Mouse (Mus musculus) splenic B cell, adult 2 months (primary cell): Measurements from ENCODE around the gene Exosc10.
A peak's percentile ranks its signal among the peaks of the same experiment; 100 is the strongest.

Experiments
- DNase-seq: peaks from one replicate; pipeline ENCODE4 v3.0.0-alpha.2; 2011; ENCODE audit warnings: low read depth, low spot score
- H3K27me3 ChIP-seq: 2 replicates; pipeline ENCODE4 v1.6.1; 2012; ENCODE audit warnings: mild to moderate bottlenecking, low read length, moderate library complexity, mixed read lengths; ENCODE audit not compliant: control insufficient read depth, poor library complexity, insufficient read depth, severe bottlenecking
- H3K36me3 ChIP-seq: 2 replicates; pipeline ENCODE4 v1.6.1; 2012; ENCODE audit warnings: mild to moderate bottlenecking, low read length, moderate library complexity, mixed read lengths; ENCODE audit not compliant: control insufficient read depth, poor library complexity, insufficient read depth, severe bottlenecking

The Exosc10 gene

DNA sequence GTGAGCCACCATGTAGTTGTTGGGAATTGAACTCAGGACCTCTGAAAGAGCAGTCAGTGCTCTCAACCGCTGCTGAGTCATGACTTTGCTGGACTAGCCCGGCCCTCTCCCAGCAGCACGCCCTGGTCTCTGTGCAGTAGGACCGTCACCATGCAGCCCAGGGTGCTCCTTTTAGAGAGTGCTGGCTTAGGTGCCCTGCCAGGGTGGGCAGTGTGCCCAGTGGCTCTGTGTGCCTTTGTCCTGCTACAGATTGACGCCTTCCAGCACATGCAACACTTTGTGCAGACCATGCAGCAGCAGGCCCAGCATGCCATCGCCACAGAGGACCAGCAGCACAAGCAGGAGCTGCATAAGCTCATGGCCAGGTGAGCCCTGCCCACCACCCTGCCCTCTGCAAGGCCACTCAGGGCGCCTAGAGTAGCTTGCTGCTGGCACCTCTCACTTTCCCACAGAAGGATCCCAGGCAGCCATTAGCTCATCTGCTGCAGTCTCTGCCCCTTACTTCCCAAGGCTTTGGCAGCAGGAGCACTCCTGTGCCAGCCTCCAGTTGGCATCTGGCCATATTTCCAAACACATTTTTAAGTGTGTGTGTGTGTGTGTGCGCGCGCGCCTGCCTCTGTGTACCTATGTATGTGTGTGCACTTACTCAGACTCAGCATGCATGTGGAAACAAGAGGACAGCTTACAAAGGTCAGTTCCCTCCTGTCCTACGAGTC lies 24.5 kb upstream of the Exosc10 start:
- no peaks in the 10 kb centered on the region for H3K27me3 ChIP-seq
- peaks cover 11% of the 10 kb centered on the region for H3K36me3 ChIP-seq
- no peak for DNase-seq

DNA sequence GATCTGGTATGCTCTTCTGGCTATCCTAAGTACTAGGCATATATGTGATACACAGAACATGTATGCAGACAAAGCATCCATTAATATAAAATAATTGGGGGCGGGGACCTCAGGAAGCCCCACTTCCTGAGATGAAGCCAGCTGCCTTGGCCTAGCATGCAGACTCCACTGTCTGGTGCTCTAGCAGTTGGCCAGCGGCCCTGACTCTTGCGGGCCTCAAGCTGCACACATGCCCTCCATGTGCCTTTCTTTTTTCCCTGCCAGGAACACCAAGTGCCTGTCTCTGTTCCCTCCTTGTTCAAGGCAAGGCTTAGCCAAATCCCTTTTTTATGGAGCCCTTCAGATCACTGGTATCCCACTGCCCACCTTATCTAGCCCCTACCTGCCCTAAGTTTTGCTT lies 22.4 kb upstream of the Exosc10 start:
- Histone ChIP-seq H3K27me3 (no peaks in the 10 kb centered on the region), H3K36me3 (peaks cover 14% of the 10 kb centered on the region)
- no peak for DNase-seq

DNA sequence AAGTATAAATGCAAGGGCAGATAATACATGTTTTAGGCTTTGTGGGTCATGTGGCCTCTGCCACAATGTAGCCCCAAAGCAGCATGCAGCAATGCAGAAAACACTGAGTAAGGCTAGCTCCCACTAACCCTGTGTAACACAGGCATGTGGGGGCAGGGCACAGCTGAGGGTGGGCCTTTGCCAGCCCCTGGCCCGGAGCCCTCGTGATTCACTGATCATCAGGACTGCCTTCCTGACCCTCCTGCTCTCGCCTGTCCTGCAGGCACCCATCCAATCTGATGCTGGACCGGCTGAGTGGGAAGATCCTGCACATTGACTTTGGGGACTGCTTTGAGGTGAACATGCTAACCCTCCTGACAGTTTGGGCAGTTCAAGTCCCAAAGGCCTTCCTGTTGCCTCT lies 9.1 kb upstream of the Exosc10 start:
- no peak for DNase-seq
- H3K36me3 ChIP-seq, result peaks cover 14% of the 10 kb centered on the region
- H3K27me3 ChIP-seq, result no peaks in the 10 kb centered on the region

DNA sequence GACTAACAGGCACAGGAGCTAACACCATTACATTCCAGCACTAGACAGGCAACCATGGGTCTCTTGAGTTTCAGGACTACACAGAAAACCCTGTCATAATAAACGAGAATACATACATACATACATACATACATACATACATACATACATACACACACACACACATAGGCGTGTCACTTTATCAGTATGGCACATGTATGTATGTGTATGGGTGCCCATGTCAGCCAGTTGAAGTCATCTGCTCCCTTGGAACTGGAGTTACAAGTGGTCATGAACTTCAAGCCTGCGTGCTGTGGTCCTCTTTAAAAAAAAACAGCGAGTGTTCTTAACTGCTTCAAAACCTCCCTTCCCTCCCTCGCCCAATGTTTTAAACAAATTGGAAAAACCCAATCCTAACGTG lies 463 bp upstream of the Exosc10 start:
- DNase-seq, result no peak
- peaks cover 6% of the 10 kb centered on the region for H3K36me3 ChIP-seq
- no peaks in the 10 kb centered on the region for H3K27me3 ChIP-seq

DNA sequence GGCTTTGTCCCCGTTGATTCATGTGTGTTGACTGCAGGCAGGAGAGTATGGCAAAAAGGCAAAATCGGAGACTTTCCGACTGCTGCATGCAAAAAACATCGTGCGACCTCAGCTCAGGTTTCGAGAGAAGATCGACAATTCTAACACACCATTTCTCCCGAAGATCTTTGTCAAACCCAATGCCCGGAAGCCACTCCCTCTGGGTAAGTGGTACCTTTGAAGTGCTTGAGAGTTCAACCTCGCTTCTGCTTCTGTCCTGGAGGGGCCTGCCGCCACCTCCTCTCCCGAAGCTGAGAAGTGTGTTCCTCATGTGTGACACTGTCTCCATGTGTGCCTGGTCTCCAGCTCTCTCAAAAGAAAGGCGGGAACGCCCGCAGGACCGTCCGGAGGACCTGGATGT lies 4.4 kb downstream of the Exosc10 start:
- Histone ChIP-seq H3K27me3 (no peaks in the 10 kb centered on the region), H3K36me3 (peaks cover 13% of the 10 kb centered on the region)
- DNase-seq, result no peak

DNA sequence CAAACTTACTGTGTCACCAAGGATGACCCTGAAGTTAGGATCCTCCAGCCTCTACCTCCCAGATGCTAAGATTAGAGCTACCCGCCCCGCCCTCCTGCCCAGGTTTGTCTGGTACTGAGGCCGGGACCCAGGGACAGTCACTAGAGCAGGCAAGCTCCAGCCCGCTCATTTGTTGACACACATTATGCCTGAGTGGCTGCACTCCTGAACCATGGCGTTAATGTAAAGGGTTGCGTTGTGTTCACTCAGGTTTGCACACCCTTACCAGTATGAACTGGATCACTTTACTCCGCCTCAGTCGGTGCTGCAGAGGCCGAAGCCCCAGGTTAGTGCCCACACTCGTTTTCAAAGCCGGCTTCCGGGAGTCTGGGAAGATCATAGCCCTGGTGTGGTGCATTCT lies 5.4 kb downstream of the Exosc10 start:
- no peak for DNase-seq
- no peaks in the 10 kb centered on the region for H3K27me3 ChIP-seq
- peaks cover 16% of the 10 kb centered on the region for H3K36me3 ChIP-seq

DNA sequence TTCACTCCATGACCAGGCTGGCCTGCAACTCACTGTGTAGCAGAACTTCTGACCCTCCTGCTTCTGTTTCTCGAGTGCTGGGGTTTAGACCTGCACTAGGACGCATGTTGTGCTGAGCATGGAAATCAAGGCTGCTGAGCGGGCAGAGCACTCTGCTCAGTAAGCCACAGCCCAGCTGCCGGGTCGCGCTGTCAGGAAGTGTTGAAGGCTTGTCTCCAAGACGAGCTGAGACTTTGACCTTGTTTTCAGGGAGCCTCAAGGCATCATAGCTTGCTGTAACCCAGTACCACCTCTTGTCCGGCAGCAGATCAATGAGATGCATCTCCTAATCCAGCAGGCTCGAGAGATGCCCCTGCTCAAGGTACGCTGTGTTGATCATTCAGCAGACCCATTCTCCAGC lies 11.9 kb downstream of the Exosc10 start:
- no peaks in the 10 kb centered on the region for H3K27me3 ChIP-seq
- no peak for DNase-seq
- H3K36me3 ChIP-seq, result peaks cover 13% of the 10 kb centered on the region

DNA sequence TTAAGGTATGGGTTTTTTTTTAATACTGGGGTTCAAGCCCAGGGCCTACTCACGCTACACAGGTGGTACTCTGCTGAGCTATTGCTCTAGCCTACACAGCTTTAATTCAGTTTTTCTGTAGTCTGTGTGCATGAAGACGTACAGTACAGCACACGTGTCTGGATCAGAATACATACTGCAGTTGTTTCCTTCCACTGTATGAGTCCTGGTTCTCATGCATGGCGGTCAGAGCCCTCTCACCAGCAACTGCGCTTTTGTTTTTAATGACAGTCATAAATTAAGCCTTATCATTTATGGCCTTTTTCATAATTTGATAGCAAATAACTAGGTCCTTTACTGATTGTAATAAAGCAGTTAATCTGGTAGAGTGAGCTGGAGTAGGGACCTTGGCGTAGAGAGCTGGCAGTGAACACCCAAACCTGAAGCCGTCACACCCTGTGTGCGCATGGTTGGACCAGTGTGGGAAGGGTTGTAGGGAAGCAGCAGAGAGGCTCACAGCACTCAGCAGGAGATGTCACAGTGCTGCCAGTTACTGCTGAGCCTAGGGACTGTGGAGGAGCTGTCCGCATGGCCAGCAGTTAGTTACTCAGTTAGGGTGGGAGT lies 12.6 kb downstream of the Exosc10 start:
- DNase-seq, result no peak

DNA sequence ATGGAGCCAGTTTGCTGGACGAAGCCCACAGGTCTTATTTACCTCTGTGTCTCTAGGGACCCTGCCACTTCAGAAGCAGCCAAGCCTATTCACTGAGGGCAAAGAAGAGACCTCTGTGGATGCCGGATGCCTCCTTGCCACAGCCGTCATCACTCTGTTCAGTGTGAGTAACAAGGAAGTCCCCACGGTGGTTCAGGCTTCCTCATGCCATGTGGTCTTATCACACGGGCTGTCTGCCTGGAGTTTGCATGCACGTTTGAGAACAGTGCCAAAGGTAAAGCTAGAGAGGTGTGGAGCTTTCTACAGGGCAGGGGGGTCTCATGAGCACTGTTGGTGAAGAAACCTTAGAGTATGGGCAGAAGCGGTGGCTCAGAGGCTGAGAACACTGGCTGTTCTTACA lies 15.0 kb downstream of the Exosc10 start:
- DNase-seq, result no peak
- H3K36me3 ChIP-seq, result peaks cover 20% of the 10 kb centered on the region
- no peaks in the 10 kb centered on the region for H3K27me3 ChIP-seq

More for the DNA sequence above, 12.6 kb downstream of the Exosc10 start:
- peaks cover 17% of the 10 kb centered on the region for H3K36me3 ChIP-seq
- H3K27me3 ChIP-seq, result no peaks in the 10 kb centered on the region

DNA sequence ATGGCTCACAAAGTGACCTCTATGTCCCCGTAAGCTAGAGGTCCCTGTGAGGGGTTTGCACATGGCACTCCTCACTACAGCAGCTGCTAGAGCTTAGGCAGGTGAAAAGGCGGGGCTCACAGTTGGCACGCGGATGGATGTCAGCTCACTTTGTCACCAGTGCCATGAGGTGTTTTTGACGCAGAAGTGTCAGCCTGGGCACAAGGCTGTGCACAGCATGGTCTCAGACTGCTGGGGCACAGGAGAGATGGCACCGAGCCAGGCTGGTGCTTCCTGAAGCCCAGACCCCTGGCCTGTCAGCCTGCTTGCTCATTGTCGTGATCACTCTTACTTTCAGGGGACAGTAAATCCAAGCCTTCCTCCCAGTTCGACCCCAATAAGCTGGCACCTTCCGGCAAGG lies 22.5 kb downstream of the Exosc10 start:
- Histone ChIP-seq H3K36me3 (peaks cover 4% of the 10 kb centered on the region), H3K27me3 (no peaks in the 10 kb centered on the region)
- DNase-seq, result no peak

DNA sequence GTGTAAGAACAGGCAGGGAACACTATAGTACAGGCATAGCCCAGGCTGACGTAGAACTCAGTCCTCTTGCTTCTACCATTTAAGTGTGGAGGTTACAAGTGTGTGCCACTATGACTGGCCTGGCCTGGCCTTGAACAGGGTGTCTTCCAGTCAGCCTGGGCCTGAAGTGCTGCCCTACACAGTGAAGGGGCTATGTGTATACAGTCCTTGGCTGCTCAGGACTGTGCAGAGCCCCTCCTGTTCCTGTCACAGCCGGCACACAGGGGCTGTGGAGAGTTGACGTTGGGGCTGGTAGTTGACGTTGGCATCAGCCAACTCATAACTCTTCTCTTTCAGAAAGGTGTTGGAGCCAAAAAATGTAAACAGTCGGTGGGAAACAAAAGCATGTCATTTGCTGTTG lies 23.2 kb downstream of the Exosc10 start:
- no peak for DNase-seq
- no peaks in the 10 kb centered on the region for H3K27me3 ChIP-seq
- peaks cover 2% of the 10 kb centered on the region; the same call in 1 of the 2 replicates for H3K36me3 ChIP-seq

DNA sequence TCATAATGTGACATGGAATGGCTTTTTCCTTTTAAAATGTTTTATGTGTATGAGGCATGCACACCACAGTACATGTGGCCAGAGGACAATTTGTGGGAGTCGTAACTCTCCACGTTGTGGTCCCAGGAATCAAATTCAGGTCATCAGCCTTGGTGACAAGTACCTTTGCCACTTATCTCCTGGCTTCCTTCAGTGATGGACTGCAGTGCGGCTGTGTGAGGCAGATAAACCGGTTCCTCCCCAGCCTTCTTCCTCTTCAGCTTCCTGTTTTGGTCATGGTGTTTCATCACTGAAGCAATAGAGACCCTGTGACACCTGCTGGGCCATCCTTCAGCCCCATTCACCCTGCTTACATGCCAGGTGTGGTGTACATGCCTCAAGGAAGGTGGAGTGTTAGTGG lies 25.0 kb downstream of the Exosc10 start:
- H3K36me3 ChIP-seq, result peaks cover 2% of the 10 kb centered on the region; the same call in 1 of the 2 replicates
- DNase-seq, result peak; percentile 44
- no peaks in the 10 kb centered on the region for H3K27me3 ChIP-seq

DNA sequence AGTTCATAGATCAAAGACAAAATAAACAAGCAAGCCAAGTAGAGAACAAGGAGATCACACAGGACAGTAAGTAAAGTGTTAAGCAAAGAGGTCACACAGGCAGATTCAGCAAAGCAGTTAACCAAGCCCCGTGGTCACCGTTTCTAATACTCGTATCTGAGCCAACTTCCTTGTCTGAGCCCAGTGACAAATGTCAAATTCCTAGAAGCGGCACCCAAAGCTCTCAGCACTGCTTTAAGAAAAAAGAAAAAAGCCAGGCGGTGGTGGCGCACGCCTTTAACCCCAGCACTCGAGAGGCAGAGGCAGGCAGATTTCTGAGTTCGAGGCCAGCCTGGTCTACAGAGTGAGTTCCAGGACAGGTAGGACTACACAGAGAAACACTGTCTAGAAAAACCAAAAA lies 28.4 kb downstream of the Exosc10 start:
- no peak for DNase-seq
- Histone ChIP-seq H3K36me3 (no peaks in the 10 kb centered on the region), H3K27me3 (no peaks in the 10 kb centered on the region)

DNA sequence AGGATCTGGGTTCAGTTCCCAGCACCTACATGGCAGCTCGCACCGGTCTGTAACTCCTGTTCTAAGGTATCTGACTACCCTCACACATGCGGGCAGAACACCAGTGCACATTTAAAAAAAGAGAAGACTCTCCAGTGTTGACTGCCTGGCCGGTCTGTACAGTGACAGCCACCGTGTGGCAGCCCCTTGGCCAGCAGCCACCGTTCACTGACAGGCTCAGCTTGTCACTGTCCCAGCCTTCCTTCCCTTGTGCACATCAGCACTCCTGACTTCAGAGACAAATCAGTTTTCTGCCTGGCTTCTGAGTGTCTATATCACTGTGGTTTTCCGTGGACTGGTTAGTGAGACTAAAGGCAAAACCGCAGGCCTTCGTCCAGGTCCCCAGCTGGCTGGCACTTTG lies 30.6 kb downstream of the Exosc10 start:
- H3K27me3 ChIP-seq, result no peaks in the 10 kb centered on the region
- DNase-seq, result no peak
- H3K36me3 ChIP-seq, result no peaks in the 10 kb centered on the region; the same call in 1 of the 2 replicates

DNA sequence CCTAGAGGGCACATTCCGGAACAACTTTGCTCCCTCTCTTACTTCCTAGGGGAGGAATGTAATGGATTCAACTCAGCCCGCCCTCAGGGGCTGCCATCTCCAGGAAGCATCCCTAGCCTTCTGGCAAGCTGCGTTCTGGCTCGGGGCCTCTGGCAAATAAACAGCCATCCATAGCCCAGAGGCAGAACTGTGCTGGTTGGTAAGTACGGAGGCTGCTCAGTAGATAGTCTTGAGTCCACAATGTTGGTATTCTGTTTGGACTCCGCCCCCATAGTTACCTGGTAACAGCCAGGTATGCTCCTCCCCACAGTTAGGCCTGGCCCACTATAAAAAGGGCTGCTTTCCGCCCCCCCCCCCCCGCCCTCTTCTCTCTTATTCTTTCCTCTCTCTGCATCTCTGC lies 31.3 kb downstream of the Exosc10 start:
- DNase-seq, result no peak
- H3K36me3 ChIP-seq, result no peaks in the 10 kb centered on the region; the same call in 1 of the 2 replicates
- no peaks in the 10 kb centered on the region for H3K27me3 ChIP-seq
